Mouse (Mus musculus): Measurements from ENCODE around the gene Fhit.

Fhit gene

GRCm38 (mm10) chr14:9658445-9658844, 1503.4 kb downstream of the Fhit start:
- no peak for DNase-seq

GRCm38 (mm10) chr14:9651417-9651816, 1510.4 kb downstream of the Fhit start:
- no peak for DNase-seq

DNA sequence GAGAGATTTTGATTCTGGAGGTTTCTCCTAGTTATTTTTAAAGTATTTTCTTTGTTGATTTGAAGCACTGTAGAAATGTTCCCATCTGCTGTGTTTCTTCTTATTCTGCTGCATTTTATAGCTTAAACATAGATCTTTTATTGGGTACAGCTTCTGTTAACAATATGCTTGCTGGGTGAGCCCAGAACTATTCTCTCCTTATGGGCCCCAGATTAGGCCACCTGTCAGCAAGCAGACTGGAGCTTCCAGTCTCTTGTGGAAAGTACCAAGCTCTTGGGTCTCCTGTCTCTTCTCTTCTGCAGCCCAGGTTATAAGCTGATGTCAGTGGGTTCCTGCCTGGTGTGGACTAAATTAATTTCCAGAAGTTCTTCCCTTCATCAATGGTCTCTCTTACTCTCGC, 1513.4 kb downstream of the Fhit start:
- DNase-seq = no peak

- DNase-seq = no peak
These were observed 1515.6 kb downstream of the Fhit start for GRCm38 (mm10) chr14:9646233-9646632.

DNA sequence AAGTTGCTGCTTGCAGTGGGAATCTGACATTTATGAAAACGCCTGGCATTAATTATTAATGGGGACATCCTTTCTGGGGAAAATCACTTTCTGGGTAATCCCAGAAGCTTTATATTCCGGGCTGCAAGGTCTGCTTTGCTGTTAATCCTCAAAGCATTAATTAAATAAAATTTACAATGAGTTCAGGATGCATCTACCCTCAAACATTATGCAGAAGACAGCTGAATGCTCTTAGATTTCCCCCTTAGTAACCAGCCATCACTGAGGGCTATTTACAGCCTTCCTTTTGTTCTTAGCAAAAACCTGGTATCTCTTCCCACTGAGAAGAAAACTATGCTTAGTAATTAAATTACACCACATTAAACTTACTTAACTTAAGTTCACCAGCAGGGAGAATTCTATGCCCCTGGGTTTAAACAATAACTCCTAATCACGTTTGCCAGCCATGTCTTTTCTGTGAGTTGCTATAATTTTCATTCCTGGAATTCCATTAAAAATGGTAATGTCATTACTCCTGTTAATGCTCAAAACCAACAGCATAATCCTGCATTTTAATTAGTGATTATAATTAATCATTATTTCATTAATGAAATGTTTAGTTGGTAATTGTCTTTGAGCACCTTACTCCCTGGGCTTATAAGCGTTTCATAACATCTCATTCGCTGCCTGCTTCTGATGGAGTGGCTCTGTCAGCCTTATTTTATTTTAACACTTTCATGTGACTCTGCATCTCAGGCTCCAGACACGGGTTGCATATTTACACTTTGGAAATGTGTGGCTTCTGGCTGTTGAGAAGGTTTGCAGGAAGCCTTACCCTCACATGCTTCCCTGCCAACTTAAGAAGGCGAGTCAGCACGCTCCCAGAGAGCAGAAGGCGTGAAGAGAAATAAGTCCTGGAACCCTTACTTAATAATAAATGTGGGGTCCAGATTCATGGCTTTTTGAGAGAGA, 1517.3 kb downstream of the Fhit start:
- peak in 1 of 2 experiments; percentile 4 for DNase-seq

DNA sequence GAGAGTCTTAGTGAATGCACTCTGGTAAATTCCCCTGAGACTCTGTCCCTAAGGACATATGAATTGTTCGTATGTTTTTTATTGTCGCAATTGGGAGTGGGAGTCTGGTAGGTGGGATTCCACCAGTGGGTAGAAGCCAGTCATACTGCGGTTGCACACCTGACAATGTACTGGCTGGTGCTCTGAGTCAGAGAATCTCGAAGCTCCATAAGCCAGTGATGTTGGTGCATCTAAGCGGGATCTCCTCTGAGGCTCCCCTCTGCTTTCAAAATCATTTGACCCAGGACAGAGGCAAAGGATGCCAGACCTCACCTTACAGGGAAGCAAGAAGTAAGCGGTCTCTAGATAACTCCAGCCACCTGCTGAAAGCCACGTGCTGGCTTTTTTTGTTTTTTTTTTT, 1518.1 kb downstream of the Fhit start:
- no peak for DNase-seq

- DNase-seq = no peak
These were observed 1519.2 kb downstream of the Fhit start for GRCm38 (mm10) chr14:9642628-9643027.

DNA sequence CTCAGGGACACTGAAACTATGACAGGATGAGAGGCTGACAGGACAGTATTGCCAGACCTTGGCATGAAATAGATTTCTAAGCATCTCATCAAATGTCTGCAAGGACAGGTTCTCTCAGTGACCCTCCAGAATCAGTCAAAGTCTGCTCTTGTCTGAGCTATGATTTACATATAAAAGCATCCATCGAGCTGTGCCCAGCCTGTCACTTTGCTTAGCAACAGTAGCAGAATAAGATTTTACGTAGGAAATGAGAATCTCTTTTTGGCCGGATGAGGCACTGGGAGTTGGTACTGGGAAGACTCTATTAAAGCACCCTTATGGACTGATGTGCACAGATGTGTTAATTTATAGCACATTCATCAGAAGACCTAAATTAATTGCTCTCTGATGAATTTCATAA, 1519.8 kb downstream of the Fhit start:
- DNase-seq = no peak

DNA sequence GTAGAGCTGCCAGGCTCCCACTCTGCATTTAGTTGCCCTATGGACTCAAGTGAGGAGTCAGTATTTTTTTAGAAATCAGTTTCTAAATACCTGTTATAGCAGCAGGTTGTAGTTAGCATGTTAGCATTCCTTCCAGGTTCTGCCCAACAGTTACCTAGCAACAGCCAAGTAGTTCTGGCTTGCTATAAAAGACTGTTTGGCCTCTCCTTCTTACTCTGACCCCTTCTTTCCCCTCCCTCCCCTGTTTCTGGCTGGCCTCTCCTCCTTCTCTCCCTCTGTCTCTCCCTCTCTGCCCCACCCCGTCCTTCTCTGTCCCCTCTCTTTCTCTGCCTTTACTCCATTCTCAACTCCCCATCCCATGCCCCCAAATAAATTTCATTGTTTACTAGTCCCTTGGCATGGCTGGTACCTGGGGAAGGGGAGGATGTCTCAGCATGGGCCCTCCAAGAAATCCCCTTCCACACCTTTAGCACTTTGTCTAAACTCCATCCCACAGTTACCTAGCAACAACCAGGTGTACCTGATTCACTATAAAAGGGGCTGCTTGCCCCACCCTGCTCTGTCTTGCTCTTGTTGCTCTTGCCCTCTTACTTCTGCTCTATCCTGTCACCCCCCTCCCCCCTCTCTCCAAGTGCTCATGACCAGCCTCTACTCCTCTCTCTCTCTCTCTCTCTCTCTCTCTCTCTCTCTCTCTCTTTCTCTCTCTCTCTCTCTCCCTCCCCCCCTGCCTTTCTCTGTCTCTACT, 1527.4 kb downstream of the Fhit start:
- DNase-seq = no peak

GRCm38 (mm10) chr14:9632537-9632936, 1529.3 kb downstream of the Fhit start:
- DNase-seq = no peak

DNA sequence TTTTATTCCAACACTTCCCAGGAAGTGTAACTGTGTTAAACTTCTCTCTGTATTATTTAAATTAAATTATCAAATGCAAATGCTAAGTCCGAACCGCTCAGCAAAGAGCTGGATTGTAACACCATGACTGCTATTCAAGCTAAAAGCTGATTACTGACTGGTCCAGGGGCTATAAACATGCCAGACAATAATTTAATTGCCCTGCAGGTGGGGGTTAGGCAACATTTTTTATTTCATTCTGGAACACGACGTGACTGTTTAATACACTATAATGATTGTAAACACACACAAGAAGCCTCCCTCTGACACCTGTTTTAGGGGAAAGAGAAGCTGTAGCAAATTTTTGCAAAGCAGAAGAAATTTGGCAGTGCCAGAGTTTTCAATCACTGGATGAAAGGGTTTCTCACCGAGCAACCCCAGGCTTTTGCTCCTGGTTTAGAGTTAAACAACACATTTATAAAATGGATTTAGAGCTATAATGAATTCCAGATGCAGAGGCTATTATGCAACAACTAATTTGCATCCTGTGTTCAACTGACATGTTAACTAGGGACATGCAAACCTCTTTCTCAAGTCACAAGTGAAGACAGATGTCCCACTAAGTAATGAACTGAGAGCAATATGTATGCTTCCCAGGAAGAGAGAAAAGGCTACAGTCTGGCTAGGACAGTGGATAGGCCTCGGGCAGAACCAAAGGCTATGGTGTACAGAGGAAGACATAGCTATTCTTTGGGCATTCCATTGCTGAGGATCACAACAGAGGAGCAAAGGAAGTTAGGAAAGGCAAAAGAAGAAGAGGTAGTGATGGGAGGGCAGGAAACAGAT, 1538.4 kb downstream of the Fhit start:
- DNase-seq = no peak

GRCm38 (mm10) chr14:9620902-9621540, 1540.8 kb downstream of the Fhit start:
- no peak for DNase-seq

- DNase-seq = no peak
These were observed 1542.0 kb downstream of the Fhit start for GRCm38 (mm10) chr14:9619840-9620239.

DNA sequence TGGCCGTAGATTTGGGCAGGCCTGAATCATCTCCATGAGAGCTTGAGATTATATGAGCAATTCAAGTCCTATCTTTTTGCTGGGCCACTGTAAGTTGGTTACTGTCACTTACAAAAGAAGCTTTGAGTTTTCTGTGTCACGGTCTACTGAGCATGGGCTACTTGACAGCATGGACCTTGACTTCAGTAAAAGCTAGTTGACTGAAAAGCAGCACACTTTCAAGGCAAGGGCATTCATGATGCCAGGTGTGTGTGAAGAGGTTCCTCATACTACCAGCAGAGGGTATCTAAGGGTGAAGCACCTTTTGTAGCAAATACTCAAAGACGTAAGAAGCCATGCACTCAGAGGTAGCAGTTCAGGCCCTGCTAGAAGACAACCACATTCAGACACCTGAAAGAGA, 1548.7 kb downstream of the Fhit start:
- peak in 1 of 2 experiments; percentile 7 for DNase-seq

- DNase-seq = no peak
These were observed 1552.7 kb downstream of the Fhit start for GRCm38 (mm10) chr14:9609120-9609519.

DNA sequence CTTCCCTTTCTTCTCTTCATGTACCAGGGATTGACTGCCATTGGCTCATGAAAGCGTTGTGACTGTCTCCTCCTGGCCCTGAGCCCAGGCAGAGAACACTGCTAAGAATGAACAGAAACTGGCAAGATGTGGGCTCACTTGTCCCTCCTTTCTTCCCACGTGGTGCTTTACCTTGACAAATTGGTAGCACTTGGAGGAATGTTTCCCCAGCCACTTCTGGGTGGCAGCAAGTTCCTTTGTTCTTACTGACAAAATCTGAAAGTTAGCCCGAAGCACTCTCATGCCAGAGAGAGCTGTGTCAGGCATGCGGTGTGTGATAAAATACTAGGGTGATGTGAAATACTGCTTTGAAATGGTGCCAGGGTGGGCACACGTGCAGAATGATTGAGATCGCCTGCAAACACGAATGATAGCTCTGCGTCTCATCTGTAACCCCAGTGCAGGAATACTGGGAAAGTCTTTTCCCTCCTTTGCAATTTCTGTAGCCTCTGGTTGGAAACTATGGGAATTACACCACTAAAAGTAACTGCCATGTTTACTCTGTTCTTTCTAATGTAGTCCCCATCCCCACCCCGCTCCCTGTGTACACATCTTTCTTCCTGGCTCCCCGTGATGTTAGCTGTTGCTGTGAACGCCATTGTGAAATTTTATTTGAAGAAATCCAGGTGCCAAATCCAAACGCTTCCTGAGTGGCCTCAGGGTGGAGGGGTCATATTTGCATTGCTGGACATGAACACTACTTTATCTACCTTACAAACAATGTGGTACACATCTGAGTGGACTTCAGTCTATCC, 1555.1 kb downstream of the Fhit start:
- no peak for DNase-seq

DNA sequence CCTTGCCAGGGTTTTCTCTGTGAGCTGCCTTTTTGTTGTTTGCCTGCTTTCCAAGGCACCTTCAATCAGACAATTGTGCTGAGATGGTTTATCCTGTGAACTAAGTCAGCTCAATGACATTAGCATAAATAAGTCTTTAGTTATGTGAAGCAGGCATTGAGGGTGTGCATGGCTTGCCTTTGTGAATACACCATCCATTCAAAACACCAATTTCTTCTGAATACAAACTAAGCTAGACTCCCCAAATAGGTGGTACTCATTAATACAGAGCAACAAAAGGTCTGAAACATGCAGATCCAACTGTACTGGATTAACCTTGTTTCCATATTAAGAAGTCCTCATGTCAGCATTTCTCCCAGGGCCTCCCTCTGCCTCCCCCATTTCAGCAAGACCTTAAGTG, 1561.6 kb downstream of the Fhit start:
- DNase-seq = no peak

- no peak for DNase-seq
These were observed 1564.3 kb downstream of the Fhit start for GRCm38 (mm10) chr14:9597460-9597977.

GRCm38 (mm10) chr14:9589121-9589520, 1572.7 kb downstream of the Fhit start:
- no peak for DNase-seq

- no peak for DNase-seq
These were observed 1573.9 kb downstream of the Fhit start for GRCm38 (mm10) chr14:9587900-9588299.
